Mouse (Mus musculus): ENCODE results near the gene Pdzd2.

GRCm38 (mm10) chr15:12660320-12660719 is 79.4 kb downstream of the Pdzd2 start:
- TF ChIP-seq CTCF (IDR thresholded peaks at IDR 0.05; ENCODE audit: extremely low read depth, insufficient read depth, low read length), result no peak
- no peak for TF ChIP-seq POLR2A (IDR thresholded peaks at IDR 0.05; ENCODE audit: extremely low read depth, insufficient read depth, low read length)
